Mouse (Mus musculus): ENCODE data around the gene Usp37.
"Not testable (repeated sequence)": the region's sequence is repeated elsewhere in the genome, so short reads cannot be mapped to it uniquely, and the experiment has no call there.

Usp37 gene

DNA sequence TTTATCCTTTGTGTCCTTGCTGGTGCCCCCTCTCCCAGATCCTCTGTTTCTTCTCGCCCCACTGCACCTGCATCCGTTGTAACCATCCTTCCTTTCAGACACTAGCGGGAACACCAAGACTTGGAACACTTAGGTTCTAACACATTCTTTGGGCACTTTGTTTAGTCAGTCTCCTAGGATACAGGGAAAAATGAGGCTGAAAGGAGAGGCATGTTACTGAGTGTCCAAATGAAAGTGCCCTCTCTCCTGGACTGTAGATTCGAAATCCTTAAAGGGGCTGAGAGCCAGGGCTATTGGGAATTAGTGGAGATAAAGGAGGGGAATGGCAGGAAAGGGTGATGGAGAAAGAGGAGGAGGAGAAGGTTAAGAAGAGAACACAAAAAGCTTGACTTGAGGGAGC is at the start of gene Usp37:
Gene Usp37 (minus strand): TSS at position 101 of the 400 bp plus-strand sequence.
- DNase-seq (ENCODE audit: low spot score), result no peak

DNA sequence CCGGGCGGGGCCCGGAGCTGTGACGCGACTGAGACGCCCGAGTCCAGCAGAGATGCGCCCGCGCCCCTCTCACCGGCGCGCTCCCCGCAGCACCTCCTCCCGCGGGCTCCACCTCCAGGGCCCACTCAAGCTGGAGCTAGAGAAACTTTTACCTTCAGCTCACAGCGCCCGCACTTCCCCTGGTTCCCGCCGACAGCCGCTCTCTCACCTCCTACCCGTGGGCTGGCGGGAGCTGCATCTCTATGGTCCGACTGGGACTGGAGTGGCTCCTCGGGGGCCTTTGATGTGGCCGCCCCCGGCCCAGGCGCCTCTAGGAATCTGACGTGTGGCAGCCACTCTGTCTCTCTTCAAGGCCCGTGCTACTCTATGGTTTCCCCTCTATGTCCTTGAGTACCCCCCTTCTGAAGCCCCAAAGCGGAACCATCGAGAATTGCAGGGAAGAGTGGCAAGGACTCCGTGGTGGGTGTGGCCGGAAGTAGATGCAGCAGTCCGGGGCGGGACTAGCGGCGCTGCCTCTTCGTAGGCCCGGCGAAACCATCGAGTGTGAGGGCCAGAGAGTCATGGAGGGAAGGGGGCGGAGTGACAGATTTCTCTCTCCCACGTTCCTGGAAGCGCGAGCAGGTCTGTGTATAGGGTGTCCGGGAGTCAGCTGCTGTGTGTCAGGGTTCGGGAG is 43.8 kb upstream of the Usp37 start, which contains the start of the genes Zfp142 and Bcs1l:
Gene Zfp142 (minus strand): TSS at position 474 of the 673 bp plus-strand sequence.
Gene Bcs1l (plus strand): TSS at position 517 of the 673 bp plus-strand sequence.
- DNase-seq (ENCODE audit: low spot score), result peak; percentile 97

GRCm38 (mm10) chr1:74587233-74587772 is 43.2 kb upstream of the Usp37 start:
- DNase-seq (ENCODE audit: low spot score), result no peak

DNA sequence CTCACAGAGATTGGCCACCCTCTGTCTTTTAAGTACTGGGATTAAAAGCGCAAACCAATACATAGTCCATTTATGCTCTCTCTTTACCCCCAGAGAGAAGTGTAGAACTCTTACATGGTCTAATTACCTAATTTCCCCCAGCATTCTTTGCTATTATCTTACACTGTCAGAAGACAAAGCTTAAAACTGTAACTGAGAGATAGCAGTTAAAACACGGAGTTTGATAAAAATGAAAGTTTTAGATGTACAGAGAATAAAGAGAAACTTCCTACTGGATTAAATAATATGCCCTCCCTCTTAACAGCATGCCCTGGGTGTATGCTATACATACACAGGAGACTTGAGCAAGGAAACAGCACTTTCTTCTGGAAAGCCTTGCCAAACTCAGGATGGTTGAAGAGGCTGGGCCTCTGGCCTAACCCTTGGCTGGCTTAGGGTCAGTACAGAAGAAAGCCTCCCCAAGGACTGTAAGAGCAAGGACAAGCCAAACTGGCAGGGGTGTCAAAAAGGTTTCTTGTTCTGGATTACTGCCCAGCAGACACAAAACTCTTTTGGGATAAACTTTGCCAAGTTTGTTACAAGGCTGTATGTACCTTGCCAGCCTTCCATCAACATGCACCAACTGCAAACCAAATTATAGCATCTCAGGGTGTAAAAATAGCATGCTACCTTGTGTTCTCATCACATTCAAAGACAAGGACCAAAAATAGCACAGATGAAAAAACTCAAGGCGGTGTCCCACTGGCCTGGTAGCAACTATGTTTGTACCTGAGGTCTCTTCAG is 40.7 kb upstream of the Usp37 start:
- no peak for DNase-seq (ENCODE audit: low spot score)

- DNase-seq (ENCODE audit: low spot score), result no peak
These were observed 38.5 kb upstream of the Usp37 start for GRCm38 (mm10) chr1:74582621-74583020.

GRCm38 (mm10) chr1:74569739-74570719 is 25.9 kb upstream of the Usp37 start:
- no peak for DNase-seq (ENCODE audit: low spot score)

DNA sequence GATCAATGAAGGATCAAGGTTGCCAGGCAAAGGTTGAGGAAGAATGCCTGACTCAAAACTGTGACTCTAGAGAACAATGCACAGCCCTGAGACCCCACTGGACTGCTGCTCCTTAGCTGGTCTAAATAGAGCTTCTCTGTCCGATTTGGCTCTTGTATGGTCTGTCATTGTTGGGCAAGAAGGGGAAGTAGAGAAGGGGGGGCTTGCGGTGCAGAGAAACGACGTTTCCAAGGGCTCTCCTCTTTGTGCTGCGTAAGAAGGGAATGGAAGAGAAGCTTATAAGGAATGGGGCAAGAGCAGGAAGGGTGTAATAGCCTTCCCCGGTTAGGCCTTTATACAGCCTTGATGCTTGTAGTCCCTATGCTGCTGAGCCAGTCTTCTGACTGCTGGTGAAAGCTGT is 21.8 kb upstream of the Usp37 start:
- no peak for DNase-seq (ENCODE audit: low spot score)

- no peak for DNase-seq (ENCODE audit: low spot score)
These were observed 15.0 kb upstream of the Usp37 start for GRCm38 (mm10) chr1:74559061-74559460.

GRCm38 (mm10) chr1:74542451-74542961 is 1.6 kb downstream of the Usp37 start, which contains the start of gene Plcd4:
Gene Plcd4, plus strand, starts transcription at chr1:74542888.
- no peak for DNase-seq (ENCODE audit: low spot score)

DNA sequence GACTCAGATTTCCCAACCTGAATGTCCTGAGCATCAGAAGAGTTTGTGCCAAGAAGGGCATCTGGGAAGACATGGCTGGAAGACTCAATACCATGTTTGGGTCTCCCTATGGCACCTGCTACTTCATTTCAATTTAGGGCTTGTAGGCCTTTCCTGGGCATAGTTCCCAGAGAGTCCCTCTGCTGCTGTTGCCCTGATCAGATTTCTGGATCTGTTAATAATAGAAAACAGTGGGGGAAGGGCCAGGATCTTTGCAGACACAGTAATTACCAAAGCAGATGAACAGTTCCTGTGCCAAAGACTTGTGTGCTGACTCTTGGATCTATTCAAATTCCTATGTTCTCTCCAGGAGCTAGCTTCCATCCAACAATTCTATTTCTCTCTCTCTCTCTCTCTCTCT is 5.4 kb downstream of the Usp37 start:
- no peak for DNase-seq (ENCODE audit: low spot score)

GRCm38 (mm10) chr1:74528589-74528988 is 15.5 kb downstream of the Usp37 start:
- DNase-seq (ENCODE audit: low spot score), result no peak

GRCm38 (mm10) chr1:74524746-74525145 is 19.3 kb downstream of the Usp37 start:
- no peak for DNase-seq (ENCODE audit: low spot score)

DNA sequence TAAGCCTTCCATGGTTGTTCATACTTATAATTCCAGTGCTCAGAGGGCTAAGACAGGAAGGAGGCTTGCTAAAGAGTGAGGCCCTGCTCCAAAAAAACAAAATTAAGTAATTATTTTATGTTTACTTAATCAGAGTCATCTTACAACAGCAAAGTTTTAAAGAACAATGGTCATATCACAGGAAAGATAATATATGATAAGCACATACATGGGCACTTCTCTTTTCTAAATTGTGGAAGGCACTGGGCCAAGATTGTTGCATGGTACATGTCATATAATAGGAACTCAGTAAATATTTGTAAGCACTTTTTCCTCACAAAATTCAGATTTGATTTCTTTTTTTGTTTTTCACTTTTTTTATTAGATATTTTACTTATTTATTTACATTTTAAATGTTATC is 24.2 kb downstream of the Usp37 start:
- DNase-seq (ENCODE audit: low spot score), result no peak

GRCm38 (mm10) chr1:74512999-74513398 is 31.1 kb downstream of the Usp37 start:
- DNase-seq (ENCODE audit: low spot score), result not testable (repeated sequence)

- no peak for DNase-seq (ENCODE audit: low spot score)
These were observed 32.8 kb downstream of the Usp37 start for GRCm38 (mm10) chr1:74511306-74511705.

DNA sequence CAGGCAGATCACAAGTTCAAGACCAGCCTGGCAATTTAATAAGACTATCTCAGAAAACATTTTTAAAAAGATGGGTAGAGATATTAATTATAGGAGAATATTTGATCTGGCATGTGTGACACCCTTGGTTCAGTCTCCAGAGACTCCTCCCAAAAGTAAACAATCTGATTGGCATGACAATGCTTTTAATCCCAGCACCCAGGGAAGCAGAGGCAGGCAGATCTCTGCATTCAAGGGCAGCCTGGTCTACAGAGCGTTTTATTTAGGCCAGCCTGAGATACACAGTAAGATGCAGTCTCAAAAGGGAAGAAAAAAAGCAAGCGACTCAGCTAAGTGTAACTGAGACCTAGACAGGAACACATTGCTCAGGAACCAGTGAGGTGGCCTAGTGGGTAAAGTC is 36.3 kb downstream of the Usp37 start:
- no peak for DNase-seq (ENCODE audit: low spot score)

DNA sequence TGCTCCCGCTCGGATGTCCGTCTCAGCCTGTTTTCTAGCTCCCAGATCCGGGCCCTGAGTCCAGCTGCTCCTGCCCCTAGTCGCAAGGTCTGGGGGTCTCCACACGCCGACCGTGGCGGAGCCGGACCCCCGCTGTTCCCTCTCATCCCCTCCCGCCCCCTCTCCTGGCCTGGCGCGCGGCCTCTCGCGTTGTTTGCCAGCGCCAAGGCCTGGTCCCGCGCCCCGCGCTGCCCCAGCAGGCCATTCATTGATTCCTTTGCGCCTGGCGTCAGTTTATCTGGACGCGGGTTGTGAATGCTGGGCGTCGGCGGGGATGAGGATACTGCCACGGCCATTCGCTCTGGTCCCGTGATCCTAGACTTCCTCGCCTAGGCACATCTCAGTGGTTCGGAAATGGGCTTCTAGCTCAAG is 37.6 kb downstream of the Usp37 start:
- peak; percentile 59 for DNase-seq (ENCODE audit: low spot score)

GRCm38 (mm10) chr1:74505721-74506464 is 38.2 kb downstream of the Usp37 start, which contains the start of gene Cnot9:
Gene Cnot9, plus strand, starts transcription at chr1:74506058.
- peak; percentile 100 for DNase-seq (ENCODE audit: low spot score)

GRCm38 (mm10) chr1:74505393-74505720 is 38.7 kb downstream of the Usp37 start:
- DNase-seq (ENCODE audit: low spot score), result no peak

- no peak for DNase-seq (ENCODE audit: low spot score)
These were observed 43.0 kb downstream of the Usp37 start for GRCm38 (mm10) chr1:74501106-74501505.

DNA sequence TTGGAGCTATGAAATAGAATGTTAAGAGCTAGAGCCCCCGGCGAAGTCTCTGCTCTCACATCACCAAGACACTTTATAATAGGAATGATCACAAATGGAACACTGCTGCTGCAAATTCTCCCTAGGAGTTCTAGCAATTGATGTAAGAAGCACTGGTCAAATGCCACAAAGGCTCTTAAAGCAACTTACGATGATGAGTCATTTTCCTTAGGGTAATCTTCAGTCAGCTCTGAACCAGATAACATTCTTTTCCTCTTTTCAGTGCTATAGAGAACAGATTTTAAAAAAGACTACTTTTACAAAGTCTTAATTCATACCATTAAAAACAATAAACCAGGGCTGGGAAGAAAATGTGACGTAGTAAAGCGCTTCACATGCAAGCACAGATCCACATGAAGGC is 58.3 kb downstream of the Usp37 start:
- no peak for DNase-seq (ENCODE audit: low spot score)

Data from ovary, postnatal 36 days (tissue).